Mouse (Mus musculus) myocyte (in vitro differentiated cells): Measurements from ENCODE around the gene Dvl2.

Experiments used
- POLR2A ChIP-seq: IDR thresholded peaks from one replicate; pipeline ENCODE4 v1.6.1; 2011; ENCODE audit warnings: low read depth, mild to moderate bottlenecking, control low read depth, moderate library complexity; ENCODE audit not compliant: insufficient read length
- REST ChIP-seq: IDR thresholded peaks from one replicate; pipeline ENCODE4 v1.6.1; 2011; ENCODE audit warnings: mild to moderate bottlenecking, control low read depth, moderate library complexity; ENCODE audit not compliant: insufficient read depth, insufficient read length

DNA sequence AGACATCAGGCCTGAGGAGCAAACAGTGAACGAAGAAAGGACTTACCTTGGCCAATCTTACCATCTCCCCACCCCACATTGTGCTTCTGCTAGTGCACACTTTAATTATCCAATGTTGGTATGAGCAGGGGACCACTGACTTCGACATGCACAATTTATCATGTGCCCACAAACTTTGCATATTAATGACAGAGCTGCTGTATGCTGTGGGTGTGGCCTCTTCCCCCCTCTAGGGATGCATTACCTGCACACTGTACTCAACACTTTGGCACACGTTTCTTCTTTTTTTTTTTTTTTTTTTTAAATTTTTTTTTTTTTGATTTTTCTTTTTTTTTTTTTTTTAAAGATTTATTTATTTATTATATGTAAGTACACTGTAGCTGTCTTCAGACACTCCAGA lies 29.6 kb upstream of the Dvl2 start:
- TF ChIP-seq POLR2A, result no peak
- TF ChIP-seq REST, result no peak
